Mouse (Mus musculus) ovary, postnatal 36 days (tissue): ENCODE measurements at regions not wholly inside any gene's neighbourhood (a gene's known extent, or its start where the extent isn't known, plus 50 kb on each side); places are given as distances from the start of the nearest gene placed in this dataset.

ENCODE experiments used
- DNase-seq: peaks from one replicate; pipeline ENCODE4 v3.0.0; 2022; ENCODE audit warnings: low spot score, mixed read lengths

- DNase-seq, result no peak
Measured at GRCm38 (mm10) chr3:52702962-52703361, 314.1 kb downstream of the Cog6 start.

GRCm38 (mm10) chr3:52701601-52702000 lies 315.4 kb downstream of the Cog6 start:
- DNase-seq, result no peak

GRCm38 (mm10) chr3:52693813-52694212 lies 323.2 kb downstream of the Cog6 start:
- DNase-seq, result no peak

GRCm38 (mm10) chr3:52685434-52686181 lies 331.4 kb downstream of the Cog6 start:
- no peak for DNase-seq

GRCm38 (mm10) chr3:52680824-52681388 lies 336.1 kb downstream of the Cog6 start:
- no peak for DNase-seq

- DNase-seq, result no peak
Measured at GRCm38 (mm10) chr3:52676886-52677670, 340.0 kb downstream of the Cog6 start.

GRCm38 (mm10) chr3:52670628-52671028 lies 346.4 kb downstream of the Cog6 start:
- DNase-seq, result no peak

- DNase-seq, result peak; percentile 38
Measured at GRCm38 (mm10) chr3:52663161-52663602, 353.9 kb downstream of the Cog6 start.

- DNase-seq, result no peak
Measured at GRCm38 (mm10) chr3:52662164-52662908, 354.7 kb downstream of the Cog6 start.

- DNase-seq, result no peak
Measured at GRCm38 (mm10) chr3:52653006-52653405, 364.0 kb downstream of the Cog6 start.

- no peak for DNase-seq
Measured at GRCm38 (mm10) chr3:52652476-52652870, 364.6 kb downstream of the Cog6 start.

- no peak for DNase-seq
Measured at GRCm38 (mm10) chr3:52651862-52652475, 365.1 kb downstream of the Cog6 start.

- no peak for DNase-seq
Measured at GRCm38 (mm10) chr3:52650071-52650470, 367.0 kb downstream of the Cog6 start.

GRCm38 (mm10) chr3:52648836-52649500 lies 368.1 kb downstream of the Cog6 start:
- no peak for DNase-seq

- no peak for DNase-seq
Measured at GRCm38 (mm10) chr3:52647900-52648299, 369.1 kb downstream of the Cog6 start.

- DNase-seq, result no peak
Measured at GRCm38 (mm10) chr3:52647161-52647692, 369.8 kb downstream of the Cog6 start.

GRCm38 (mm10) chr3:52645156-52645555 lies 371.9 kb downstream of the Cog6 start:
- DNase-seq, result no peak

GRCm38 (mm10) chr3:52644178-52645128 lies 372.6 kb downstream of the Cog6 start:
- no peak for DNase-seq

GRCm38 (mm10) chr3:52643796-52644177 lies 373.2 kb downstream of the Cog6 start:
- DNase-seq, result no peak

GRCm38 (mm10) chr3:52643100-52643551 lies 373.9 kb downstream of the Cog6 start:
- DNase-seq, result no peak
